Mouse (Mus musculus) kidney, embryonic 16.5 days (tissue): ENCODE measurements at regions not wholly inside any gene's neighbourhood (a gene's known extent, or its start where the extent isn't known, plus 50 kb on each side); places are given as distances from the start of the nearest gene placed in this dataset.

Experiments
- ATAC-seq: fragments of 200-750 bp; cut with Nextera tagmentation; 2 replicates; pipeline ENCODE4 v1.8.0; 2017; ENCODE audit warnings: moderate TSS enrichment; ENCODE audit not compliant: low FRiP score, low TSS enrichment
- H3K27ac ChIP-seq: fragments of 300-500 bp; sonication (generic); 2 replicates; pipeline ENCODE4 v1.5.1; 2014; ENCODE audit warnings: low read length
- H3K27me3 ChIP-seq: fragments of 300-500 bp; sonication (generic); 2 replicates; pipeline ENCODE4 v1.6.1; 2014; ENCODE audit warnings: low read length, control low read depth, mixed read lengths; ENCODE audit not compliant: insufficient read depth
- H3K36me3 ChIP-seq: fragments of 300-500 bp; sonication (generic); 2 replicates; pipeline ENCODE4 v1.6.1; 2014; ENCODE audit warnings: low read length, control low read depth, mixed read lengths; ENCODE audit not compliant: insufficient read depth
- H3K4me1 ChIP-seq: fragments of 300-500 bp; sonication (generic); 2 replicates; pipeline ENCODE4 v1.6.1; 2014; ENCODE audit warnings: low read length, control low read depth, mixed read lengths; ENCODE audit not compliant: insufficient read depth
- H3K4me2 ChIP-seq: fragments of 300-500 bp; sonication (generic); replicated peaks from 2 replicates; pipeline ENCODE4 v1.6.1; 2014; ENCODE audit warnings: low read depth, low read length
- H3K4me3 ChIP-seq: fragments of 300-500 bp; sonication (generic); 2 replicates; pipeline ENCODE4 v1.5.1; 2014; ENCODE audit warnings: mild to moderate bottlenecking, low read length
- H3K9ac ChIP-seq: fragments of 300-500 bp; sonication (generic); replicated peaks from 2 replicates; pipeline ENCODE4 v1.6.1; 2014; ENCODE audit warnings: low read length
- H3K9me3 ChIP-seq: fragments of 300-500 bp; sonication (generic); 2 replicates; pipeline ENCODE4 v1.6.1; 2016; ENCODE audit warnings: low read length, control low read depth
- WGBS: fragments of 180-500 bp; shearing (Covaris S2); extraction: QIAGEN DNeasy Blood & Tissue Kit; methylation state at CpG from one replicate; pipeline ENCODE4 v1.1.7; 2014; 5-methylcytosine and 5-hydroxymethylcytosine counted together

DNA sequence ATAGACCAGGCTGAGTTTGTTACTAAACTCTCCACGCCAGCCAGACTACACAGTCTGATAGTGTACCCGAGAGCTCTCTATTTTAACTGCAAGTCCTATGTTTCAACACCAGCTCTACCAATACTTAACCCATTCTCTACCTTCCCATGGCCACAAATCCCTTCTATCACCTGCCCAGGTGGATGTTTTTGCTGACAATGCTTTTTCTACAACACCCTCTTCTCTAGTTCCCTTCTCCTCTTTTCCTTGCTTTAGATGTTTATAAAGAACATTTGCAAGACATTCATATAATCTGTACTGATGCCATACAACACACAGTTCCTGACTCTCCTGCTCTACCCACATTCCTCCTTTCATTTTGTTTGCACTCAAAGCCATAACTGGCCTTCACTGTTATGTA lies 161.9 kb downstream of the 1500009L16Rik start:
- Histone ChIP-seq H3K27ac (no peak overlapping the region), H3K4me3 (no peak overlapping the region), H3K36me3 (no peaks in the 10 kb centered on the region), H3K9ac (no peak overlapping the region), H3K27me3 (no peaks in the 10 kb centered on the region), H3K9me3 (no peaks in the 10 kb centered on the region), H3K4me2 (no peak overlapping the region), H3K4me1 (peaks cover 10% of the 10 kb centered on the region; the same call in 1 of the 2 replicates)
- 94% methylated on average over 2 of the region's 2 CpGs for WGBS
- ATAC-seq: no peak

DNA sequence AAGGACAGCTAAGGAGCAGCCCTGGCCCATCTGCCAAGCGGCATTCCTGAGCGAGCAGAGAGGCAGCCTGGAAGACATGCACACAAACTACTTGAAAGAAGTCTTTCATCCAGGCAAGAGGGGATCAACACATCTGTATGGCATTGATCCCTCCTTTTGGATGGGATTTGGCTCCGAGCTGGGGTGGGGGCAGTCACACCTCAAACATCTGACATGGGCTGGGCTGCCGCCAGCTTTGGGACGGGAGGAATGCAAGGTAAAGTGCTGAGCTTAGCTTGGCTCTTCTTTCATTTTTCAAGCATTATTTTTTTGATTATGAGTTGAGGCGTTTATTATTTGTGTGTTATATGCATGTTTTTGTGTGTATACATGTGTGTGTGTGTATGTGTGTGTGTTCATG lies 165.9 kb downstream of the 1500009L16Rik start:
- H3K4me3 ChIP-seq: no peak overlapping the region
- H3K36me3 ChIP-seq: no peaks in the 10 kb centered on the region
- H3K4me1 ChIP-seq: no peaks in the 10 kb centered on the region
- ATAC-seq: no peak
- H3K9me3 ChIP-seq: no peaks in the 10 kb centered on the region
- no peaks in the 10 kb centered on the region for H3K27me3 ChIP-seq
- H3K27ac ChIP-seq: no peak overlapping the region
- no peak overlapping the region for H3K9ac ChIP-seq
- 92% methylated on average over 6 of the region's 6 CpGs for WGBS
- no peak overlapping the region for H3K4me2 ChIP-seq

GRCm38 (mm10) chr10:83895741-83896150 lies 173.1 kb downstream of the 1500009L16Rik start:
- Histone ChIP-seq H3K27me3 (no peaks in the 10 kb centered on the region), H3K9ac (no peak overlapping the region), H3K4me1 (0 out of 2 replicates have a peak, but pooled peaks cover 3% of the 10 kb centered on the region), H3K4me3 (no peak overlapping the region), H3K27ac (no peak overlapping the region), H3K4me2 (no peak overlapping the region), H3K9me3 (no peaks in the 10 kb centered on the region), H3K36me3 (no peaks in the 10 kb centered on the region)
- no peak for ATAC-seq
- 50% methylated on average over 3 of the region's 3 CpGs for WGBS

DNA sequence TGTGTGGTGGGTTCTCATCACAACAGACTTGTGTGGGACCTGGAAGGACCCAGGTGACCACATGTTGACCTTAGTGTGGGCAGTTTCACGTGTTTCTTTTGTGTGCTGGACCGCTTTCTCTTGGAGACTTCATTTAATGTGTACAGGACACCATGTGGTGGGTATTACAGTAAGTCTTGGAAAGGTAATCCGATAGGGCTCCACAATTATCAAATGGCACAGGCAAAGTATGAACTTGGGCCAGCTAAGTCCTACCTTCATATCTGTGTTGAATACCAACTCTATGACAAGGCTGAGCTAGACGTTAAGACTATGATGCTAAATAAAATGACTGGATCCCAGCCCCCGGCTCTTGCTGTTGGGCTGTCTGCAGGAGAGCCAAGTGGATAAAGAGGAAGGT lies 173.5 kb downstream of the 1500009L16Rik start:
- H3K36me3 ChIP-seq: no peaks in the 10 kb centered on the region
- no peak overlapping the region for H3K4me3 ChIP-seq
- H3K27ac ChIP-seq: no peak overlapping the region
- H3K4me1 ChIP-seq: 0 out of 2 replicates have a peak, but pooled peaks cover 3% of the 10 kb centered on the region
- H3K4me2 ChIP-seq: no peak overlapping the region
- no peak for ATAC-seq
- WGBS: 79% methylated on average over 5 of the region's 5 CpGs
- H3K27me3 ChIP-seq: no peaks in the 10 kb centered on the region
- no peaks in the 10 kb centered on the region for H3K9me3 ChIP-seq
- H3K9ac ChIP-seq: no peak overlapping the region

DNA sequence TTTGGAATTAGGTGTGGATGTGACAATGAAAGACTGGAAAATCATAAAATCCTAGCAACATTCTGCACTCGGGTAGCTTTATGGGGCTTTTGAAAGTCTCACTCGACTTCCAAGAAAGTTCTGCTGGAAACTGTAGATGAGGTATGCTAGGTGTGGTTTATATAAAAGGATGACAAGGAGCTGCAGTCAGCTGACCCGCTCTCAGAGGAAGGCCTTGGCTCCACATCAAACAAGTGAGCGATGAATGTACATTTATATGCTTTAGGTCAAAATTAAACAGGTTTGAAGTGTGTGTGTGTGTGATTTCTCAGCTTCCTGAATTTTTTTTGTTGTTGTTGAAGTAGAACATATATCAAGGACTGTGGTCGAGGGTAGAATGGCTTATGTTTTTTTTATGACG lies 174.9 kb downstream of the 1500009L16Rik start:
- Histone ChIP-seq H3K27ac (no peak overlapping the region), H3K36me3 (no peaks in the 10 kb centered on the region), H3K9me3 (no peaks in the 10 kb centered on the region), H3K9ac (no peak overlapping the region), H3K4me1 (0 out of 2 replicates have a peak, but pooled peaks cover 3% of the 10 kb centered on the region), H3K27me3 (no peaks in the 10 kb centered on the region), H3K4me2 (no peak overlapping the region), H3K4me3 (no peak overlapping the region)
- 57% methylated on average over 6 of the region's 6 CpGs for WGBS
- ATAC-seq: no peak

DNA sequence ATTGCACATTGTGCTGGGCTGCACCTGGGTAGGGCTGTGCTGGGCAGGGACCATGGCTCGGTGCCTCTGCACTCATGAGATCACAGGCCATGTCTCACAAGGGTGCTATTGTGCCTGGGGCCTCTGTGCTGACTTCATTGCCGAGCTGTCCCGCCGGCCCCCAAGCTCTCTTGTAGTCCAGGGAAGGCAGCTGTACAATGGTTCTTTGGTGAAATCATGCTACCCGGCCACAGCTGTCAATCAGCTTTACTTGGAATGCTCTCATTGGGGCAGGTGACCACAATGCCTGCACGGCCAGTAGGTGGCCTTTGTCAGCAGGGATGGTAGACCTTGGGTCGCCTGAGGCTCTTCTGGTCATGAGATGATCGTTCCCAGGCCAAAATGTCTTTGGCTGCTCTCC lies 184.1 kb downstream of the 1500009L16Rik start:
- Histone ChIP-seq H3K9me3 (no peaks in the 10 kb centered on the region), H3K4me2 (no peak overlapping the region), H3K4me1 (no peaks in the 10 kb centered on the region), H3K9ac (no peak overlapping the region), H3K36me3 (no peaks in the 10 kb centered on the region), H3K4me3 (no peak overlapping the region), H3K27me3 (no peaks in the 10 kb centered on the region), H3K27ac (no peak overlapping the region)
- 78% methylated on average over 8 of the region's 8 CpGs for WGBS
- ATAC-seq: no peak

DNA sequence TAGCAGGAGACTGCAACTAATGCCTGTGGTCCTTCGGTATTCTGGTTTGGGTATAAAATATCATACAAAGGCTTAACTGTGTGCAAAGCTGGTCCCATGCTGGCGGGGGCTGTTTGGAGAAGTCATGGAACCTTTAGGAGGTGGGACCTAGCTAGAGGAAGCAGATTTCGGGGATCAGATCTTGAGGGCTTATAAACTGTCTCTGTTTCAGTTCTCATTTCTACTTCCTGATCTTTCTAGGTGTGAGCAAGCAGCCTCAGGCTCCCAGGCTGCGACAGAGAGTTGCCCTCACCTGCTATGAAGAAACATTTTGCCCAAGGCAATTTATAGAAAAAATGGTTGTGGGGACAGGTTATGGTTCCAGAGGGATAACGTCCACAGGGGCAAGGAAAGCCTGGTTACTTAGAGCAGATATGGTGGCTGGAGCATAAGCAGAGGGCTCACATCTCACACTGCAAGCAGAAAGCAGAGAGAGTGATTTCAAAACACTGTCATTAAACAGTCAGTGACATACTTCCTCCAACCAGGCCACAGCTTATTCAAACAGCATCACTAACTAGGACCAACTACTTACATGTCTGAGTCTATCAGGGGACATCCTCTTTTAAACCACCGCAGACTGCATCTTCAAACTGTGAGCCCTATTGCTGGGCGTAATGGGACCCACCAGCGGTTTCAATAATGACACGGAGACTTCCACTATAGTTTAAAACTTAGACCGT lies 188.1 kb downstream of the 1500009L16Rik start:
- Histone ChIP-seq H3K4me1 (peaks cover 20% of the 10 kb centered on the region), H3K9me3 (no peaks in the 10 kb centered on the region), H3K9ac (no peak overlapping the region), H3K36me3 (no peaks in the 10 kb centered on the region), H3K4me2 (no peak overlapping the region), H3K27ac (no peak overlapping the region), H3K4me3 (no peak overlapping the region), H3K27me3 (no peaks in the 10 kb centered on the region)
- 88% methylated on average over 10 of the region's 10 CpGs for WGBS
- no peak for ATAC-seq

DNA sequence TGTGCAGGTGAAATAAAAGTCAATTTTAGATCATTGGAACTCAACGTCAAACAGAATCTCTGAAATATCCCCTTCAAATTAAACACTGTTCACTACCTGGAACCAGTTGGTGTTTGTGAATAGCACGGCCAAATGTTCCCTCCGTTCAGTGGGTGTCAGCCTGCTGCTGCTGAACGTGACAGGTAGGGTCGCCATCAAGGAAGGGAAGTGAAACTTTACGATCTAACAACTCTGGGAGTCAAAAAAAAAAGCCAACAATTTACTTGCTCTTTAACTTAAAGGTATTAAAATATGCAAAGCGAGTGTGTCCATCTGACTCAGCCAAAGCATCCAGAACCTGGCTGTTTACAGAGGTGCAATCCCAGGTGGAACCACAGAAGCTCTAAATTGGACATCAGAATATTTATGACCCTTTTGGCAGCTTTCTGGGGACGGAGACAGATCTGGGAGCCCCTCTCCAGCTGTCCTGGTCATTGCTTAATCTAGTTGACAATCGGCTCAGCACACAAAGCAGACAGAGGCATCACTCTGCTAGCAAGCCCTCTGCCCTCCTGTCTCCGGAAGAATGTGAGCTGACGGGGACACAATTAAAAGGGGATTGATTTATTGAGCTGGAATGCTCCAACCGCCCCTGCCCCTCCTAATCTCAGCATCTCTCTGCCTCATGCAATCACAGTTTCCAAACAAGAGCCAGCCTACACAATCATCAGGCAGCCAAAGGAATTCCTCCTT lies 191.9 kb downstream of the 1500009L16Rik start:
- Histone ChIP-seq H3K4me3 (no peak overlapping the region), H3K27ac (peak overlapping the region; percentile 79), H3K9ac (no peak overlapping the region), H3K9me3 (peaks cover 1% of the 10 kb centered on the region; the same call in 1 of the 2 replicates), H3K27me3 (no peaks in the 10 kb centered on the region), H3K4me1 (peaks cover 24% of the 10 kb centered on the region), H3K36me3 (no peaks in the 10 kb centered on the region), H3K4me2 (peak overlapping the region; percentile 30)
- 4% methylated on average over 12 of the region's 12 CpGs for WGBS
- ATAC-seq: peak; percentile 83

- H3K9ac ChIP-seq: no peak overlapping the region
- peak overlapping the region; percentile 30; the same call in 1 of the 2 replicates for H3K4me2 ChIP-seq
- WGBS: 20% methylated on average over 9 of the region's 9 CpGs
- peaks cover 5% of the 10 kb centered on the region; the same call in 1 of the 2 replicates for H3K9me3 ChIP-seq
- no peaks in the 10 kb centered on the region for H3K27me3 ChIP-seq
- no peak overlapping the region for H3K4me3 ChIP-seq
- peak overlapping the region; percentile 79 for H3K27ac ChIP-seq
- no peak; the same call in 1 of the 2 replicates for ATAC-seq
- no peaks in the 10 kb centered on the region for H3K36me3 ChIP-seq
- peaks cover 24% of the 10 kb centered on the region for H3K4me1 ChIP-seq
These were observed 192.6 kb downstream of the 1500009L16Rik start for GRCm38 (mm10) chr10:83915133-83915730.
